Mouse (Mus musculus): ENCODE measurements around the gene Btd.

DNA sequence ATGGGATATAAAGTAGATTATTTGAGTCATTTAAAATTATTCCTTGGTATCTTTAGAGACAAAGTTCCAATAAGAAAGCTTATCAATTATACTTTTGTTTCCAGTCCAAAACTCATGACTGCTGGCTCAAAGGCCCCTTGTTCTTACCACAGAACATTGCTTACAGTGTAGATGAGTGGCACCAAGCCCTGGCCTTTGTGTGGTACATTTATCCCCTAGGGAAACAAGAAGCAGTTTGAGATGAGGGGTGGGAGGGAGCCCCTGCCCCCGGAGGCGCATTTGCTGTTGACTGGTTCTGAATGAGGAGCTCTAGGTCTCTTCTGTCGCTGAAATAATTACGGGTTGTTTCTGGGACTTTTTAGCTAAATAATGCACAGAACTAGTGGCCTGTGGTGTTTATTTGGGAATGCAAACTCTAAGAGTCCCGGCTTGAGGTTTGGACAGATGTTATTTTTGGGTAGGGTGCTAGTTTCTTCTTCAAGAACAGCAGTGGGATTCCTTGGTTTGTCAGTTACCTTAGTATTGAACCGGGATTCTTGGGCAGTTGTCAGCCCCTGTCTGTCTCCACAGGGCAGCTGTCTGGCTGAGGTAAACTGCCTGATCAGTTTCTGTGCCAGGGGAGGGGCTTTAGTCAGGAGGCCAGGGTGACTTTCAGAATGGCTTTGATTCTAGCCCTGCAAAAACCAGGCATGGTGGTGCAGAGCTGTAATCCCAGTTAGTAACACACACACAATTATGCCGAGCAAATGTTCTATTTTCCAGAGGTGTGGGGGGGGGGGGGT, 19.7 kb downstream of the Btd start:
- no peak for TF ChIP-seq POLR2A (IDR thresholded peaks at IDR 0.05; ENCODE audit: insufficient read depth, low read depth, low read length)
- no peak for TF ChIP-seq CTCF (IDR thresholded peaks at IDR 0.05)
- TF ChIP-seq EP300 (IDR thresholded peaks at IDR 0.05; ENCODE audit: insufficient read depth, low read depth, low read length), result no peak

All from heart, adult 2 months (tissue).